Mouse (Mus musculus): ENCODE data around the gene Get4.

Get4 gene

DNA sequence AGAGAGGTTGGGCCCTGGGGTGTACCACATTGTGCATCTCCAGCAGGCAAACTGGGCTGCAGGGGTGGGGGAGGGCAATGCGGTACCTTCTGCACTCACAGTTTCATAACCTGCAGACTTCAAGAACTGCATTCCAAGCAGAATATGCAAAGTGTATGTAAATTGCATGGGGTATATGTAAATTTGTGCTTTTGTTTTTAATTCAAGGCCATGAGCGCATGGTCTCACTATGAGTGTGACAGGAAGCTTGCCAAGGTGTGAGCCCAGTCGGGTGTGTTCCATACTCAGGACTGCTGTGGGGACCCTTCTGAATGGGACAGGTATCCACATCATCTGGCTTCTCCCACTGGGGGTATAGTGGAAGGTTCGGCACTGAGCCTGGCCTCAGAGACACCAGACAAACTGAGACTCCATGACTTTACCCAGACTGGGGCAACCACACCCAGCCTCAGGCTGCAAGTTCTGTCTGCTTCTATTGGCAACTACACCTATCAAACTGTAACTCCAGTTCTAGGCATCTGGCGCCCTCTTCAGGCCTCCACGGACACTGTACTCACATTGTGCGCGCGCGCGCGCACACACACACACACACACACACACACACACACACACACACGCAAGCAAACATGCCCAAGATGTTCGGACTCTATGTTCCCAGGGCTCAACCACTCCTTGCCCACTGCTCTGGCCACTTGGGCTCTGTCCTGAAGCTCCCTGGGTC is 31.5 kb downstream of the Get4 start:
- no peak for DNase-seq (ENCODE audit: low spot score)

DNA sequence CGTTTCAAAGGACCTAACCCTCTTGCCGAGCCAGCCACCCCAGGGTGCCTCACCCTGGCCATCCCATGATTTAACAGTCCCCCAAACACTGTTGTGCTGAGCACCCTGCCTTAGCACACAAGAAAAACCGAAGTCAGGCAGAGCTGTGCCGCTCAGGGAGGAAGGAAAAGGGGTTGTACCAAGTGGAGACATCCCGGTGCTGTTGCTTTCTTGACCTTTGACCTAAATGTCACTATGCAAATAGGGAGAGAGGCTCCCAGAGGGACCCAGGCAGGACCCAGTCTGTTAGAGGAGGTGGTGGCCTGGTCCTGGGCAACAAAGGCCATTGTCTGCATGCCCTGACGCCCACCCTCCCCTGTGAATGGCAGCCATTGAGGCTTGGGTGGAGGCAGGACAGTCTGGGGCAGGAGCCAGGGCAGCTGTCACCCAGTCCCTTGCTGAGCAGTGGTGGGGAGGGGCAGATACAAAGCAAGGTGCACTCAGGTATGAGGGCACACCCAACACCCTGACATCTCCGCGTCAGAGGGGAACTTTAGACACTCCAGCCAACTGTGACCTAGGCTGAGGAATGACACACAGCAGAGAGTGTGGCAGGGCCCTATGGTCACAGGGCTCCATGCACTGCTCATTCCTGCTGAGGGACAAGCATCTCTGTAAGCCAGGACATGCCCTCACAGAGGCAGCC is 33.4 kb downstream of the Get4 start:
- no peak for DNase-seq (ENCODE audit: low spot score)

DNA sequence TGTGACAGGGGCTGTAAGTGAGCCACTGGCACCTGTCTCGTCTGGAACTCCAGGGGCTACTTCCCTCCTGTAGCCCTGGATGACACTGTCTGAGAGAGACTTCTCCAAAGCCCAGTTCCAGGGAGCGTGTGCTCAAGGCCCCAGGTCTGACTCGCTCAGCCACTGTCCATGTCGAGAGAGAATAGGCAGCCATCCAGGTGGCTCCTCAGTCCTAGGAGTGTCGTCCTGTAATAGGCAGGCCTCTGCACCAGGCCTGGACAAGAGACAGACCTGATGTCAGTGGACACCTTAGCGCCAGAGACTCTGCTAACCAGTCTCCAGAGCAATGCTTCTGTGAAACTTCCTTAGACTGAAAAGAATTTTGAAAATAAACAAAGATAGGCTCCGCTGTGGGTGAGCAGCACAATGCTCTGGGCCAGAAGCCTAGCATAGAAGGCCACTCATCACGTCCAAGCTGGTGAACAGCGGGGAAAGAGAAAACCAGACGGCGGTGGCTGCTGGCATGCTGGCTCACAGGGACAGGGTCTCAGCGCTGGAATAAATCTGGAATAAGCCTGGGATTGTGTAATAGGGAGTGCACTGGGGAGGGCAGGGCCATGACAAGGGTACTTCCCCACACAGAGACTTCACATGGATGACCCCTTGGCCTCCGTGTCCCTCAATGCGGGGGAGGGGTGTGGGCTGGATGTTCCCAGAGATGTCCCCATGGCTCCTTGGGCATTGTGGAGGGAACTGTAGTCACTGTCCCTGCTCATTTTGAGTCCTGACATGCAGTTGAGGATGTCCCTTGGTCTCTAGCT is 34.2 kb downstream of the Get4 start:
- no peak for DNase-seq (ENCODE audit: low spot score)

DNA sequence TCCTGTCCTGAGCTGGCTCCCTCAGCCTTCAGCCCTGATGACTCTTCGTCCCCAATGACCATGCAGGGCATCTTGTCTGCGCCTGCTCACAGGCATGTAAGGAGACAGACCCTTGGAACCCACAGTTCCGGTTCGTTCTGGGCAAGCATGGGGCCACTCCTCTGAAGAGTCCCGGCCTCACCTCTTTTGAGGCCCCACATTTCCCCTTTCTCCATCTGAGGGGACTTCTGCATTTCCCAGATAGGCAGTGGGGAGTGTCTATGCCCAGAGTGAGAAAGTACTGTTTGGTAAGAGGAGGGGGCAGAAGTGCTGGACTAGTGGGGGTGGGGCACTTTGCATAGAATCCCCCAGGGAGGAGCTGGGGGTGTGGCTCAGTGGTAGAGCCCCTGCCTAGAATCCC is 35.0 kb downstream of the Get4 start:
- DNase-seq (ENCODE audit: low spot score): no peak

DNA sequence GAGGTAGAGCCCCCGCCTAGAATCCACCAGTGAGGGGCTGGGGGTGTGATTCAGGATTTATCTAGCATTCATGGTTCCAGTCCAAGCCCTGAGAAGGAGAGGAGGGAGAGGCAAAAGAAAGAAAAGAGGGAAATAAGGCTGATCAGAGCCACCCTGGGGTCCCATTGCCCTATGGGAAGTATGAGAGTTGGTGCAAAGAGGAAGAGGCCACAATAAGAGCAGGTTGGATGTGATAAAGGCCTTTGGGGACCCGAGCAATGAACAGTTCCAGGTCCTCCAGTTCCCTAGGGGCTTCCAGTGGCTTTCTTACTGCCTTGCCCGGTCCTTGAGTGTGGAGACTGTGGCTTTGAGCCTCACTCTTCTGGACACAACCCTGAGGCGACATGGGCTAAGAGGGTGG is 35.7 kb downstream of the Get4 start:
- DNase-seq (ENCODE audit: low spot score): no peak

DNA sequence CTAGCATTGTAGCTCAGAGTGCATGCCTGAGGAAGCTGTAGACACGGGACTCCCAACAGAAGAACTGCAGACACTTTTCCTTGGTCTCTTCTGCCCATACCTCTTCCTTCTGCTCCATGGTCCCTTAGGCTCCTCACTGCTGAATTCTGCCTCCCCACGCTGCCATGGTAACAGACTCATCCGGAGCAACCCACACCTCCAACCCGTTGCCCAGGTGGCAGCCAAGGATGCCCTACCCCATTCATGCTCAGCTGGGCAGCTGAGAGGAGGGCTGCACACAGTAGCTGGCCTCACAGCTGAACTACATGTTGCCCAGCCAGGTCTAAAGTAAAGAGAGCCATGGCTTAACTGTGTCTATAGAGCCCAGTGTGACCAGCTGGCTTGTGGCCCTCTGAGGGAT is 36.5 kb downstream of the Get4 start:
- DNase-seq (ENCODE audit: low spot score): no peak

DNA sequence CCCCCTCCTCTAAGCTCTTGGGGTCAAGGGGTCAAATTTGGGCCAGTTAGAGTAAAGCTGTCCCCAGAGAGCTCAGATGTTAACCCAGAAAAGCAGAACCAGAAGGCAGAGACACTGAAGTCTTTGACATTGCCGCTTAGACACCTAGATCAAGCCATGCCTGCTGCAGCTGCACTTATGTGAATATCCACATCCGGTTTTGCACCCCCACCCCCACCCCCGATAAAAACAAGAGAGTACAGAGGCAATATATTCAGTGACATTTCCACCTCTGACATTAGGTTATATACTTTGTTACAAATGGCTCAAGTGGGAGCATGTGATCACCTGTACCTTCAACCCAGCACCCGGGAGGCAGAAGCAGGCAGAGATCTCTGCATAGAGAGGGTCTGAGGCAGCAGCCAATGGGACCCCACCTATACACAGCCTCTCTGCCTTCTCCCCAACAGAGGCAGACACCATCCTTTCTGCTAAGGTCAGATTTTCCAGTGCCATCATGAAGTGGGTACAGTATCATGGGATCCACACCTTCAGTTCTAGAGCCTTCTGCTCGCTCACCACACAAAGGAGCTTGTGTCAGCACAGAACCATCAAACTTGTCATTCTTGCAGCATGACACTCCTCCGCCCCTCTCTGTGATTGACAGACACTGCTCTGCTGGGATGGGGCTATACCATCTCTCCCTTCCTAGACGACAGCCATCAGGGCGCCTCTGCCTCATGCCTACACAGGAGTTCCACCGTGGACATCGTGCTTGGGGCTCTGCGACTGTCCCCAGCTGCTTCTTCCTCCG is 38.5 kb downstream of the Get4 start:
- no peak for DNase-seq (ENCODE audit: low spot score)

DNA sequence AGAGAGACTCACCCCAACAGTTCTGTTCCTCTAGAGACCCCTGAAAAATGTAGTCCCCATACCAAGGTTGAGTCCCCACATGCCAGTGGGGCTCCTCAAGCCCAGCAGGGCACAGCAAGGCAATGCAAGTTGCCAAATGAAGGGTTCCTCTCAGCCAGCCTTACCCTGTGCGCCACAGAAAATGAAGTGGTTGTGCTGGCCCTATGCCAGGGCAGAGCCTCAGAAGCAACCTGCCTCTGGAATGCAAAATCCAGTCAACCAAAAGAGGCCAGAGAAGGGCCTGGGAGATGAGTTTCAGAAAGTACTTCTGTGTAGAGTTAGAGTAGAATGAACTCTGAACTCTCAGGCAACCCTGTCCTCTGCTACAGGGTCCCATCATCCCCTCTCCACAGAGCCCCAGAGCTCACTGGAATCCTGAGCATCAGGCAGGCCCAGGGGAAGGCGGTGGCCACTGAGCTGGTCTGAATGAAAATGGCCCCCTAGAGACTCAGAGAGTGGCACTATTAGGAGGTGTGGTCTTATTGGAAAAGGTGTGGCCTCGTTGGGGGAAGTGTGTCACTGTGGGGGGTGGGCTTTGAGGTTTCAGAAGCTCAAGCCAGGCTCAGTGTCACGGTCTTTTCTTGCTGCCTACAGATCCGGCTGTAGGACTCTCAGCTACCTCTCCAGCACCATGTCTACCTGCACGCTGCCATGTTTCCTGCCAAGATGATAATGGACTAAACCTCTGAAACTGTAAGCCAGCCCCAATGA is 39.9 kb downstream of the Get4 start:
- DNase-seq (ENCODE audit: low spot score): no peak

DNA sequence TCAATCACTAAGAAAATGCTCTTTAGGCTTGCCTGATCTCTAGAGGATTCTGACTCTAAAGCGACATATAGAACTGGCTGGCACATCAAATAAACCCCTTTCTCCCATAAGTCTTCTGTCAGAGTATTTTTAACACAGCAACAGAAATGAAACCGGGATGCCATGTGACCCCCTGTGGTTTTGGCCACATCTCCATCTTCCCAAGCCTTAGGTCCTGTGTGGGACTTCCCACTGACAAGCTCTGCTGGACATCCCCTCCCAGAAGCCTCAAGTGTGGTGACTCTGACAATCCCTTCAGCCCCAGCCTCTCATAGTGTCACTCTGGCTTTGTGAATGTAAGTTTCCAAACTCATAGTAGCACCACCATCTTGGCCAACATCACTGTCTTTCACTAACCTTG is 42.0 kb downstream of the Get4 start:
- DNase-seq (ENCODE audit: low spot score): no peak

DNA sequence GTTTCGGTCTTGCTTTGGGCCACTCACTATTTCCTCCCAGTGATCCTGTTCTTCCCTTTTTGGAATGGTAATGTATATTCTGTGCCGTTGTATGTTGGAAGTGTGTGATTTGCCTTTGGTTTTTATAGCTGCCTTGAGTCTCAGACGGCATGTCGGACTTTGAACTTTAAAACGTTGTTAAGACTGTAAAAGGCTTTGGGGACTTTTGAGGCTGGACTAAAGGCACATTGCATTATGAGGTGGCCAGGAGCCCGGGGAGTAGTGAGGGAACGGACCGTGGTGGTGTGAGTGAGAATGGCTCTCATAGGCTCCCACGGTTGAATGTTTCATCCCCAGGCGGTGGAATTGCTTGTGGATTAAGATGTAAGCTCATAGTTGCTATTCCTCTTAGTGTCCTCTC is 45.0 kb downstream of the Get4 start:
- DNase-seq (ENCODE audit: low spot score): no peak

DNA sequence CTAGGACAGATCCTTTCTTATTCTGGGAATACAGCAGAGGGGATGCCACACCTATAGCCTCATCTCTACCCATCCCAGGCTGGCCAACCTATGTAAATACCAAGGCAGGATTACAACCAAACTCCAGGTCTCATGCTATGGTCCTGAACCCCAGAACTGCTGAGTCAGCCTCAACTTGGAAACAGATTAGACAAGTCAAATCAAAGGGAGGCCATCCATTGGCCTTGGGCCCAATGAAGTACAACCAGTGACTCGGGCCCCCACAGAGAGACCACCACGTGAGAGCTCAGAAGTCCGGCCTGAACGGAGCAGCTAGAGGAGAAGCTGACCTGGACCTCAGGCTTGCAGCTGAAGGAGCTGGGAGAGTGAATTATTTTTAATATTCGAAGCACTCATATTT is 45.6 kb downstream of the Get4 start:
- no peak for DNase-seq (ENCODE audit: low spot score)

DNA sequence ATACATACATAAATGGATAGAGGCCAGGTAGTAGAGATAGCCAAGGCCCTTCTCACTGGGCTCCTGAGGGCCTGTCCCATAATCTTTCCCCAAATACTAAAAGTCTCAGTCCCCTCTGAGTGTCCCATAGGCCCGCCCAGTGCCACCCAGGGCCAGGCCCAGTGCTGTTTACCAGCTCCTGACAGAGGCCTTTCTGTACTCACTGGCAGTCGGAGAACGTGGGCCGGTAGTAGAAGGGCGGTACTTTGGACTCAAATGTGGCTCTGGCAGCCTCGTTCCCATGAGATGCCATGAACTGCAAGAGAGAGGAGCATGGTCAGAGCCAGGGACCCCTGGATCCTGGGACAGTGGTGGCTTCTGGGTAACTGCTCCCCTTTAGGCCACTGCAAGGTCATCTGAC is 50.0 kb downstream of the Get4 start:
- DNase-seq (ENCODE audit: low spot score): no peak

DNA sequence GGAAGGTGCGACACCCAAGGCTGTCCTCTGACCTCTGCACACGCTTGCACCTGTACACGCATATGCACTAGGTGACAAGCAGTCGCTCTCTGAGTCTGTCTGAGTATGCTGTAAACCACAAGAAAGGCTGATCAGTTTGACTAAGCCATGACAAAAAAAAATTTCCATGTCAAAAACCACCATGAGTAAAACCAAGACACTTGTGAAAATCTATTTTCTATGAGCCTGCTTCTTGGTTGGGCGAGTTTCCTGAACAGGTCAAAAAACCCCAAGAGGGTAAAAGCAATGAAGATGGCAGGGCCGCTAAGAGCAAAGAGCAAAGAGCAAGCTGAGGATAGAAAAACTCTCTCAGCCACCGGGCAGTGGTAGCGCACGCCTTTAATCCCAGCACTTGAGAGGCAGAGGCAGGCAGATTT is 51.5 kb downstream of the Get4 start:
- no peak for DNase-seq (ENCODE audit: low spot score)

DNA sequence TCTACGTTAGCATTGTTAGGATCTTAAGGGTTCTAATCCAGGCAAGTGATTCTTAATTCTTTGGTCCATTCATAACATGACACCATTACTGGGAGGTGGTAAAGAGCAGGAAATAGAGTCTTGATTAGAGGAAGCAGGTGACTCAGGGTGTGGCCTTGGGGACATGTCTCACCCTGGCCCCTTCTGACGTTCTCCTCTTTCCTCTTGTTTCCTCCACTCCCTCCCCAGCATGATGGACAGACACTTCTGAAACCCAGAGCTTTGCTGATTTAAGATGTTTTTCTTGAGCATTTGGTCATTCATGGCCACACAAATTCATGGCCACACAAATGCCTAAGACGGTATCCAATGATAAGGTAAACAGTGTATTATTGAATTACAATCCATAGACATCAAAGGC is 57.8 kb downstream of the Get4 start:
- no peak for DNase-seq (ENCODE audit: low spot score)

DNA sequence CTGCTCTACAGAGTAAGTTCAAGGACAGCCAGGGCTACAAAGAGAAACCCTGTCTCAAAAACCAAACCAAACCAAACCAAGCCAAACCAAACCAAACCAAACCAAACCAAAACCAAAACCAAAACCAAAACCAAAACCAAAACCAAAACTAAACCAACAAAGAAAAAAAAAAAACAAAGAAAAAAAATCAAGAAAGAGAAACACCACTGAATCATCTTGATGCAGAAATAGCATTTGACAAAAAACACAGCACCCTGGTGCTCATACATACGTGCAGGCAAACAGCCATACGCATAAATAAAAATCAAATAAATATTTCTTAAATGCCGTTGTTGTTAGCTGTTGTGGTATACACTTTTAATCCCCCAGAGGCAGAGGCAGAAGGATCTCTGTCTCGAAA is 58.4 kb downstream of the Get4 start:
- no peak for DNase-seq (ENCODE audit: low spot score)

DNA sequence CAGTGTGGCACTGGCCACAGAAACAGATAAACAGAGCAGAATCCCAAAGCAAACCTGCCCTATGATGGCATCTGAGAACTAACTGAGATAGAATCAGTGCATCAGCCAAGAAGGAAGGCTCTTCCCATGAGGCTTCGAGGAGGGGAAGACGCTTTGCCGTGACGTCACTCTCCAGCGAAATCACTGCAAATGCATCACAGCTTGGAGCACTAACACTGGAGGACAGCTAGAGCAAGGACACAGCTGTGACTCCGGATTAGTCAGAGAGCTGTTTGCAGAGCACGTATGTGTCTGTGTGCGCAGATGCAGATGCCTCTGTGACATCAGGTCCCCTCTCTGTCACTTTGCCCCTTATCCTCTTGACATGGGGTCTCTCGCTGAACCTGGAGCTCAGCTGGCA is 59.7 kb downstream of the Get4 start:
- DNase-seq (ENCODE audit: low spot score): no peak

DNA sequence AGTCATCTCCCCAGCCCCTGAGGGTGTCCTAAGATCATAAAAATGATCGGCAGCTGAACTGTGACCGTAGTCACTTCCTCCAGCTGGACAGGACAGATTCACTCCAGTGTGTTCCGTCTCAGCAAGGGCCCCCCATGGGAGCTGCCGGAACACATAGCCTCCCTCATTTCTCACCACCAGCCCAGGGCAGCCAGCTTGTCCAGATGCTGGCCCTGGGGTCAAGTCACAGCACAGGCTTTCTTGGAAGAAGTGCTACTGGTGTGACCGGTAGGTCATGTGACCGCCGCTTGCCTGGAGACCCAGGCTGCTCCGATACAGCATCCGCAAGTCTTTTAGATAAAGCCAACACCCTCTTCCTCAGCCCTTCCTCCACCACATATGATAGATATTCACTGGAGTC is 61.4 kb downstream of the Get4 start:
- no peak for DNase-seq (ENCODE audit: low spot score)

DNA sequence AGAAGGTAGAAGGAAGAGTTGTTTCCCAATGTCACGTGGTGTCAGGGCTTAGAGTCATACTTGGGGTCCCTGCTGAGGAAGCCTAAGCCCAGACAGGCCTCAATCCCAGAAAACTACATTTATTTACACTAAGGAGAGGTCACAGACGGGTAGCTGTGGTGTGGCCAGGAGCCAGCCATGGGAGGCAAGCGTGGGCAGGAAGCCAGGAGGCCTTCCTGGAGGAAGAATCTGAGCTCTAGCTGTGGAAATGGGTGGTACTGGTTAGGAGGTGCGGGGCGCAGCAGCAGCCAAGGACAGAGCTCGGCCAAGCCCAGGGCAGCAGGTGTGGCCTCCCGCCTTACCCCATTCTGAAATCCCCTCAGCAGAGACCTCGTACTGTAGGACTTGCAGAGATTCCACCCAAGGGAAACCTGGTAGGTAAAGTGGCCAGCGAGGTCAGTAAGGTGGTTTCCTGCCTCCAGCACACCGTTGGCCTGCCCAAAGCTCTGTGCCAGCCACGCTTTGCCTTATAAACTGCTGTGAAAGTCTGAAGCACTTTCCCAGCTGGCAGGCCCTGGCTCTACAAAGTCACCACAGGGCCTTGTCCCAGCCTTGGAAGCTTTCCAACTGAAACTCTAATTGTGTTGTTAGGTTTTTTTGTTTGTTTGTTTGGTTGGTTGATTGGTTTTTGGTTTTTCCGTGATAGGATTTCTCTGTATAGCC is 63.0 kb downstream of the Get4 start:
- DNase-seq (ENCODE audit: low spot score): no peak

DNA sequence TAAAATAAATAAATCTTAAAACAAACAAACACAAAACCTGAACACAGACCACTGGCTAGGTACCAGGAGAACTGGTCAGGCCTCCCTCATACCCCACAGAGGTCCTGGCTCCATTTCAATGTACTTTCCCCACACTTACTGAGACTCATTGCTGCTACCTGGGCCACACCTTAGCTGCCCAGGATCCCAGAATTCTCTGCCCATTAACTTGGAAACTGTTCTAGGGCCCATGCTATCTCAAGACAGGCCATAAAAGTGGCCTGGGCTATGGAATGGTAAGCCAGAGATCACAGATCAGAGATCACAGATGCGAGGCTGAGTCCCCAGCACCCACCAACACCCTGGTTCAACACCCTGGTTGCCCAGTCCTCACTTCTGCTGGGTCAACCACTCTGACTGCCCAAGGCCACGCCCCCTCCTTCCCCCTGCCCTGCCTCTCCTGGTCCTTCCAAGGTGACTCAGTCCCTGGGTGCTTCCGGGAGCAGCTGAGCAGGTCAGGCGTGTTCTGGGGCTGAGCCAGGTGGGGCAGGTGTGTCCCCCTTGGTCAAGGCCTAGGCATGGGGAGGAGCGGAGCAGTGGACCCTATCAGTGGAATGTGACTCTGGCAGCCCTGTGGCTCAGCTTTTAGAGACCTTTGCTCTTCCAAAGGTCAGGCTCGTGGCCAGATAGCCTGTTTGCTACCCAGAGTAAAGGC is 65.0 kb downstream of the Get4 start:
- no peak for DNase-seq (ENCODE audit: low spot score)

DNA sequence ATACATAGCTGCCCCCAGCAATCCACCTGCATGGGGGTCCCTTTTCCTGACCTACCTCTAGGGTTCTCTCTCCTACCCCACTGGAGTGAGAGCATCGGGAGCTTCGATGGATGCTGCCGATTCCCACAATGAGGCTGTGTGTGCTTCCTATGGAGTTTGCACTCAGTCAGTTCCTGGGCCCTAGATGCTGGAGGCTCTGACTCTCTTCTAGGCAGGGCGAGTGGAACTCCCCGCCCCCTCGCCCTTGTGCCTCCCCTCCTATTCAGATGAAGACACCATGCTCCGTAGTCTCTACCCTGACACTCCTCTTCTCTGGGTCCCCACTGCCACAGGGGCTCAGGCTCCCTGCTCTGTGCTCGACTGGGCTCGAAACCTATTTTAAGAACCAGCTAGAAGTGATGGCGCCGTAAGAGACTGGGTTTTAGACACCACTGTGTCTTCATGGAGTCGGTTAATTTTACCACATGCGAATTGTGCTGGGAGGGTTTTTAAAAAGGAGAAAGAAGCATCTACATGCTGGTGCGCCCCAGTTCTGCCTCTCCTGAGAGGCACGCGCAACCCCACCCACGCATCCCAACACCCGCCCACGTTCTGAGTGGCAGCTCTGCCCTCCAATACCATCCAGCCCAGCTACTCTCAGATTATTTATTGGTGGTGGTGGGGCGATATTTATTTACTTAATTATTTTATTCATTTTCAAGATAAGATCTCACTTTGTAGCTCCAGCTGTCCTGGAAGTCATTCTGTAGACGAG is 65.8 kb downstream of the Get4 start:
- no peak for DNase-seq (ENCODE audit: low spot score)
